ENCODE assay signal across 22 mouse cellular contexts in the genomic region with DNA sequence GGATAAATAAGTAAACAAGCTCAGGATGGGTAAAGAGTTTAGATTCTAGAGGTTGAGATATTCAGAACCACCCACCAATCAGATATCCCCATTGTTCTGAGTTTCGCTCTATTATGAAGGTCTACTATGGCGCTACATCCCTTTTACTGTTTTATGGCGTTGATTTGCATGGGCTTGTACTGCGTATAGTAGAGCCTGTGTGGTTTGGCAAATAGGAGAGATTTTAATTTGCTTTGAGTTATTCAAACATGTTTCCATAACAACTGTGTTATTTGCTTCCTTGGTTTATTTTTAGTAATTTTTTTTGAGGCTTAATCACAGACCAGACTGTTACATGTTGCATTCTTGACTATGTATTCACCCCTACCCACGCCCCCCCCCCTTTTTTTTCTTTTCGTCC.
A peak's percentile ranks its signal among the peaks of the same experiment; 100 is the strongest.
DNase-seq lines count a peak whose midpoint lies in the region; ATAC-seq and TF ChIP-seq lines count a peak whose summit lies in the region.
"Had no signal": no experiment of that assay in that cellular context is flagged by ENCODE, and none has a peak within 500 bp of the region (broad histone marks: within the 10 kb centered on the region; RNA-seq: fewer than 3 reads in every experiment).

No protein-coding gene starts in this region.

- H3K27ac ChIP-seq in embryonic facial prominence, embryonic 14.5 days (replicated peaks; ENCODE audit: low read depth, low read length) = no peak overlapping the region
- no peak overlapping the region for H3K27ac ChIP-seq in embryonic facial prominence, embryonic 10.5 days (replicated peaks)
- no peak overlapping the region for H3K27ac ChIP-seq in forebrain, postnatal 0 days (ENCODE audit: low read depth, low read length)
- H3K27ac ChIP-seq in forebrain, embryonic 12.5 days = no peak overlapping the region
- H3K27ac ChIP-seq in midbrain, postnatal 0 days (ENCODE audit: low read depth, low read length) = no peak overlapping the region
- H3K27ac ChIP-seq in midbrain, embryonic 15.5 days = no peak overlapping the region
- H3K27ac ChIP-seq: embryonic facial prominence, embryonic 15.5 days; gastrocnemius, adult 2 months; hindbrain, embryonic 12.5 days; hindbrain, embryonic 15.5 days had no signal

- H3K4me3 ChIP-seq in embryonic facial prominence, embryonic 14.5 days (ENCODE audit: low read depth, low read length) = no peak overlapping the region
- H3K4me3 ChIP-seq in embryonic facial prominence, embryonic 10.5 days = no peak overlapping the region
- H3K4me3 ChIP-seq in forebrain, postnatal 0 days (ENCODE audit: low read depth, low read length) = no peak overlapping the region
- no peak overlapping the region for H3K4me3 ChIP-seq in forebrain, embryonic 12.5 days (replicated peaks)
- H3K4me3 ChIP-seq in midbrain, postnatal 0 days (ENCODE audit: low read depth, low read length) = no peak overlapping the region
- H3K4me3 ChIP-seq in midbrain, embryonic 15.5 days = no peak overlapping the region
- H3K4me3 ChIP-seq: embryonic facial prominence, embryonic 15.5 days; gastrocnemius, adult 2 months; hindbrain, embryonic 12.5 days; hindbrain, embryonic 15.5 days had no signal

- ATAC-seq in embryonic facial prominence, embryonic 14.5 days (ENCODE audit: low read depth) = no peak
- peak; percentile 94 for ATAC-seq in forebrain, postnatal 0 days
- no peak for ATAC-seq in forebrain, embryonic 12.5 days (ENCODE audit: low FRiP score)
- ATAC-seq in midbrain, postnatal 0 days (ENCODE audit: low FRiP score) = 0 out of 2 replicates have a peak, but pooled peaks have one; percentile 44
- no peak for ATAC-seq in midbrain, embryonic 15.5 days (replicated peaks)
- ATAC-seq: forebrain, embryonic 14.5 days had no signal

- H3K9ac ChIP-seq in embryonic facial prominence, embryonic 14.5 days (ENCODE audit: low read depth, low read length) = no peak overlapping the region
- no peak overlapping the region for H3K9ac ChIP-seq in forebrain, postnatal 0 days
- H3K9ac ChIP-seq in forebrain, embryonic 12.5 days = no peak overlapping the region
- no peak overlapping the region for H3K9ac ChIP-seq in midbrain, postnatal 0 days (replicated peaks; ENCODE audit: low read length, poor library complexity, severe bottlenecking)
- no peak overlapping the region for H3K9ac ChIP-seq in midbrain, embryonic 15.5 days
- H3K9ac ChIP-seq: embryonic facial prominence, embryonic 15.5 days; hindbrain, embryonic 12.5 days; hindbrain, embryonic 15.5 days had no signal

- H3K27me3 ChIP-seq in embryonic facial prominence, embryonic 14.5 days (replicated peaks; ENCODE audit: control insufficient read depth, insufficient read depth, low read length) = no peaks in the 10 kb centered on the region
- no peaks in the 10 kb centered on the region for H3K27me3 ChIP-seq in embryonic facial prominence, embryonic 10.5 days (replicated peaks; ENCODE audit: low read depth, poor library complexity, severe bottlenecking)
- H3K27me3 ChIP-seq in forebrain, postnatal 0 days (ENCODE audit: insufficient read depth, low read length) = no peaks in the 10 kb centered on the region
- H3K27me3 ChIP-seq in forebrain, embryonic 12.5 days = no peaks in the 10 kb centered on the region
- no peaks in the 10 kb centered on the region for H3K27me3 ChIP-seq in midbrain, postnatal 0 days (ENCODE audit: insufficient read depth, low read length)
- H3K27me3 ChIP-seq in midbrain, embryonic 15.5 days (replicated peaks) = no peaks in the 10 kb centered on the region
- H3K27me3 ChIP-seq: embryonic facial prominence, embryonic 15.5 days; hindbrain, embryonic 12.5 days; hindbrain, embryonic 15.5 days had no signal

- H3K4me1 ChIP-seq in embryonic facial prominence, embryonic 14.5 days (ENCODE audit: control insufficient read depth, insufficient read depth, low read length) = no peaks in the 10 kb centered on the region
- H3K4me1 ChIP-seq in embryonic facial prominence, embryonic 10.5 days = no peaks in the 10 kb centered on the region
- H3K4me1 ChIP-seq in forebrain, postnatal 0 days (ENCODE audit: insufficient read depth) = no peaks in the 10 kb centered on the region
- no peaks in the 10 kb centered on the region for H3K4me1 ChIP-seq in forebrain, embryonic 12.5 days
- no peaks in the 10 kb centered on the region for H3K4me1 ChIP-seq in midbrain, postnatal 0 days (ENCODE audit: insufficient read depth, low read length)
- H3K4me1 ChIP-seq in midbrain, embryonic 15.5 days = no peaks in the 10 kb centered on the region
- H3K4me1 ChIP-seq: embryonic facial prominence, embryonic 15.5 days; hindbrain, embryonic 12.5 days; hindbrain, embryonic 15.5 days had no signal

- H3K4me2 ChIP-seq in embryonic facial prominence, embryonic 14.5 days (ENCODE audit: low read depth, low read length) = no peak overlapping the region
- H3K4me2 ChIP-seq in forebrain, postnatal 0 days (ENCODE audit: low read depth) = no peak overlapping the region
- no peak overlapping the region for H3K4me2 ChIP-seq in forebrain, embryonic 12.5 days
- H3K4me2 ChIP-seq in midbrain, postnatal 0 days (ENCODE audit: low read depth, low read length, poor library complexity, severe bottlenecking) = no peak overlapping the region
- no peak overlapping the region for H3K4me2 ChIP-seq in midbrain, embryonic 15.5 days
- H3K4me2 ChIP-seq: embryonic facial prominence, embryonic 15.5 days; heart, embryonic 11.5 days; hindbrain, embryonic 12.5 days; hindbrain, embryonic 15.5 days had no signal

- no peaks in the 10 kb centered on the region for H3K9me3 ChIP-seq in embryonic facial prominence, embryonic 14.5 days (ENCODE audit: control insufficient read depth, low read length)
- H3K9me3 ChIP-seq in embryonic facial prominence, embryonic 10.5 days = no peaks in the 10 kb centered on the region
- H3K9me3 ChIP-seq in forebrain, postnatal 0 days (ENCODE audit: low read length) = no peaks in the 10 kb centered on the region
- H3K9me3 ChIP-seq in forebrain, embryonic 12.5 days = no peaks in the 10 kb centered on the region
- no peaks in the 10 kb centered on the region for H3K9me3 ChIP-seq in midbrain, postnatal 0 days (ENCODE audit: low read length)
- H3K9me3 ChIP-seq in midbrain, embryonic 15.5 days = no peaks in the 10 kb centered on the region
- H3K9me3 ChIP-seq: embryonic facial prominence, embryonic 15.5 days; hindbrain, embryonic 12.5 days; hindbrain, embryonic 15.5 days had no signal

- TF ChIP-seq CTCF in forebrain, postnatal 0 days (IDR thresholded peaks at IDR 0.05; ENCODE audit: low read depth) = no peak
- no peak for TF ChIP-seq CTCF in midbrain, postnatal 0 days (IDR thresholded peaks at IDR 0.05)

- 82% methylated on average over 6 of the region's 6 CpGs for WGBS in embryonic facial prominence, embryonic 14.5 days
- WGBS in embryonic facial prominence, embryonic 10.5 days = 92% methylated on average over 6 of the region's 6 CpGs
- WGBS in forebrain, postnatal 0 days = 74% methylated on average over 6 of the region's 6 CpGs
- 96% methylated on average over 6 of the region's 6 CpGs for WGBS in forebrain, embryonic 12.5 days
- WGBS in midbrain, postnatal 0 days = 82% methylated on average over 6 of the region's 6 CpGs
- WGBS in midbrain, embryonic 15.5 days = 86% methylated on average over 6 of the region's 6 CpGs

- peak; percentile 10 for DNase-seq in embryonic facial prominence, embryonic 14.5 days (ENCODE audit: low spot score)
- DNase-seq in embryonic facial prominence, embryonic 10.5 days (ENCODE audit: low spot score) = no peak
- DNase-seq in forebrain, postnatal 0 days = peak; percentile 26
- DNase-seq in midbrain, postnatal 0 days (ENCODE audit: low spot score) = no peak
- DNase-seq in testis, postnatal 10 days (ENCODE audit: low spot score) = no peak
- DNase-seq: adrenal gland, adult 2 months; adrenal gland, postnatal 14 days; cerebellum, adult 11-12 months; cerebellum, adult 8-10 months; cerebellum, postnatal 10 days; cerebellum, postnatal 36 days; embryo, embryonic 11 days; gastrocnemius, adult 2 months; gastrocnemius, postnatal 14 days; heart, adult 11 months had no signal

- no peaks in the 10 kb centered on the region for H3K36me3 ChIP-seq in embryonic facial prominence, embryonic 14.5 days (ENCODE audit: control insufficient read depth, insufficient read depth, low read length)
- H3K36me3 ChIP-seq in embryonic facial prominence, embryonic 10.5 days (replicated peaks) = no peaks in the 10 kb centered on the region
- no peaks in the 10 kb centered on the region for H3K36me3 ChIP-seq in forebrain, postnatal 0 days (ENCODE audit: insufficient read depth)
- H3K36me3 ChIP-seq in forebrain, embryonic 12.5 days (replicated peaks) = no peaks in the 10 kb centered on the region
- H3K36me3 ChIP-seq in midbrain, postnatal 0 days (ENCODE audit: insufficient read depth, low read length) = no peaks in the 10 kb centered on the region
- H3K36me3 ChIP-seq in midbrain, embryonic 15.5 days (replicated peaks) = no peaks in the 10 kb centered on the region
- H3K36me3 ChIP-seq: embryonic facial prominence, embryonic 15.5 days; hindbrain, embryonic 12.5 days; hindbrain, embryonic 15.5 days had no signal

Comparison
In these comparisons a context has a peak if more than half of its experiments do, and no peak if none do; other contexts are left out.
1. ATAC-seq: peak in forebrain, postnatal 0 days (single experiment) and midbrain, postnatal 0 days (single experiment); none in embryonic facial prominence, embryonic 14.5 days (single experiment), forebrain, embryonic 12.5 days (single experiment) and midbrain, embryonic 15.5 days (single experiment).
2. DNase-seq: peak in embryonic facial prominence, embryonic 14.5 days (single experiment) and forebrain, postnatal 0 days (single experiment); none in embryonic facial prominence, embryonic 10.5 days (single experiment), midbrain, postnatal 0 days (single experiment) and testis, postnatal 10 days (single experiment).